Mouse (Mus musculus): ENCODE data around the gene Hjurp. TPM values are rescaled to one million over a fixed set of nuclear protein-coding genes. Genes with fewer than 3 reads are reported as not detected.

Hjurp gene
- polyA plus RNA-seq, 1 experiment: 34.3 TPM

DNA sequence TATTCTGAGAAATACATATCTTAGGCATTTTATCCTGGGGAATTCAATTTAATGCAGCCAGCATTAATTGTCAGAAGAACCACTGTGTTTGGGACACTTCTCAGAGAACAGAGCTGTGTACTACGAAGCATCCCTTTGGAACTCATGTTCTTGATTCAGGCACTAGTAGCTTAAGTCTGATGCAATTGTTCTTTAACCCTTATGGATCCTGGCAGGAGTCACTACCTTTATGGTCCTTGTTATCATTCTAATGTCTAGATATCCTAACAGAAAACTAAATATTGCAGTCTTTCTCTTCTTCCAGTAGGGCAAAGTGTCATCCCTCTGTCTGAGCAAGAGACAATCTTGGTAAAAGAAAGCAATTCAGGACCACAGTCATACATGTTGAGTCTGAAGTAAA lies 64.4 kb downstream of the Hjurp start:
- no peaks in the 10 kb centered on the region for H3K27me3 ChIP-seq (ENCODE audit: control insufficient read depth, insufficient read depth, low read length)
- no peaks in the 10 kb centered on the region for H3K4me1 ChIP-seq (ENCODE audit: control insufficient read depth, insufficient read depth, low read length)
- no peaks in the 10 kb centered on the region for H3K36me3 ChIP-seq (ENCODE audit: control insufficient read depth, insufficient read depth, low read length)
- TF ChIP-seq CTCF (IDR thresholded peaks at IDR 0.05; ENCODE audit: control insufficient read depth, insufficient read depth, insufficient replicate concordance, low read depth, low read length): no peak
- TF ChIP-seq POLR2A (IDR thresholded peaks at IDR 0.05; ENCODE audit: control insufficient read depth, low read depth, low read length): no peak
- H3K27ac ChIP-seq (ENCODE audit: control insufficient read depth, insufficient read depth, low read depth, low read length): no peak overlapping the region
- H3K4me3 ChIP-seq (ENCODE audit: control insufficient read depth, low read depth, low read length): no peak overlapping the region

Other genes with a start within 250 kb of the Hjurp start
- not detected in 2 replicates for gene Ugt1a10, start 222.2 kb downstream of the Hjurp start, polyA plus RNA-seq (2012; rRNA removed)
- 0.06 TPM in 1 of 2 replicates, not detected in the other for gene Ugt1a9, start 206.8 kb downstream of the Hjurp start, polyA plus RNA-seq (2012; rRNA removed)
- gene Ugt1a8, start 189.8 kb downstream of the Hjurp start, polyA plus RNA-seq (2012; rRNA removed): not detected in 2 replicates
- gene Ugt1a7c, start 182.6 kb downstream of the Hjurp start, polyA plus RNA-seq (2012; rRNA removed): 4.3 and 6.5 TPM in 2 replicates
- gene Ugt1a6b, start 174.4 kb downstream of the Hjurp start, polyA plus RNA-seq (2012; rRNA removed): 1.0 and 7.4 TPM in 2 replicates
- gene Ugt1a6a, start 142.8 kb downstream of the Hjurp start, polyA plus RNA-seq (2012; rRNA removed): 23.3 and 26.9 TPM in 2 replicates
- gene Ugt1a5, start 111.6 kb downstream of the Hjurp start, polyA plus RNA-seq (2012; rRNA removed): 0.09 and 0.20 TPM in 2 replicates
- gene Ugt1a2, start 77.0 kb downstream of the Hjurp start, polyA plus RNA-seq (2012; rRNA removed): 0.06 TPM in 1 of 2 replicates, not detected in the other
- 1,175 and 1,313 TPM in 2 replicates for gene Dnajb3, start 71.9 kb downstream of the Hjurp start, polyA plus RNA-seq (2012; rRNA removed)
- gene Ugt1a1, start 65.7 kb downstream of the Hjurp start, polyA plus RNA-seq (2012; rRNA removed): 0.67 and 0.94 TPM in 2 replicates
- 116 and 122 TPM in 2 replicates for gene Mroh2a, start 50.6 kb downstream of the Hjurp start, polyA plus RNA-seq (2012; rRNA removed)
- 4.3 and 4.7 TPM in 2 replicates for gene Trpm8, start within 50 bp of the Hjurp start, polyA plus RNA-seq (2012; rRNA removed)
- gene Spp2, start 129.3 kb upstream of the Hjurp start, polyA plus RNA-seq (2012; rRNA removed): not detected in 2 replicates
- gene Glrp1, start 232.4 kb upstream of the Hjurp start, polyA plus RNA-seq (2012; rRNA removed): 1.6 and 1.7 TPM in 2 replicates